Mouse (Mus musculus) erythroblast, embryonic 14.5 days (primary cell): ENCODE results near the gene Ap3b1.

Source experiments
- GATA1 ChIP-seq: IDR thresholded peaks from 2 replicates; pipeline ENCODE4 v1.6.1; 2012; ENCODE audit warnings: low read length, inconsistent platforms, mixed read lengths
- TAL1 ChIP-seq: IDR thresholded peaks from 3 replicates; pipeline ENCODE4 v1.6.1; 2012; ENCODE audit warnings: low read length, inconsistent platforms, mixed read lengths

DNA sequence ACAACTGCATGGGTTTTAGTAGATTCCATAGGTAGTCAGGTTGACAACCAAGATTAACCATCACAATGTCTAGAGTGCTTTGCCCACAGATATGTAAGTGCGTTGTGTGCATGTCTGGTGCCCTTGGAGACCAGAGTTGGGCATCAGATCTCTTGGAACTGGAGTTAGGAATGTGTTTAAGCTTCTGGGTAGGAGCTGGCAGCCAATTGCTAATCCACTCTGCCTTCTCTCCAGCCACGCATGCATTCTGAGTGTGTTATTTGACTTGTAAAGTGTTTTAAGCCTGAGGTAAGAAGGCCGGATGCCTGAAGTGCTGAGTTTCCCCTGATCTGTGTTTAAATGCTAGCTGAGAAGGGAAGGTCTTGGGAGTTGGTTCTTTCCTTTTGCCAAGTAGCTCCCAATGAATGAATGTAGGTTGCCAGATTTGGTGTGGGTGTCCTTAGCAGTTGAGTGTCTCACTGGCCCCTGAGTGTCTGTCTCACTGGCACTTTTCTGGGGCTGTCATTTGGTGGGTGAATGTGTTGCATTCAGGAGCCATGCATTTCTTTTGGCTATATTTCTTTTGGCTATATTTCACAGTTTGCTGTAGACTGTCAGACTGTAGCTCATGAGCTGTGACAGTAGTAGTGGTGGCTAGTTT lies 26.3 kb downstream of the Ap3b1 start:
- TF ChIP-seq TAL1, result no peak
- no peak for TF ChIP-seq GATA1
